Mouse (Mus musculus) CD8-positive naive resting alpha-beta T cell, adult 2 months (primary cell): Measurements from ENCODE around the gene Acap2.

Source experiments
- DNase-seq, 2 experiments: peaks; one replicate each; pipeline ENCODE4 v3.0.0; 2022; ENCODE audit warnings: low read depth in 2 of 2, low spot score in 2 of 2

Gene Acap2

GRCm38 (mm10) chr16:31169596-31169995 lies 31.4 kb downstream of the Acap2 start:
- no peak for DNase-seq

GRCm38 (mm10) chr16:31167934-31168333 lies 33.1 kb downstream of the Acap2 start:
- DNase-seq: no peak

- DNase-seq: no peak
Measured at GRCm38 (mm10) chr16:31167017-31167887, 33.8 kb downstream of the Acap2 start.

- no peak for DNase-seq
Measured at GRCm38 (mm10) chr16:31165907-31166306, 35.1 kb downstream of the Acap2 start.

GRCm38 (mm10) chr16:31165467-31165866 lies 35.6 kb downstream of the Acap2 start:
- DNase-seq: no peak

- no peak for DNase-seq
Measured at GRCm38 (mm10) chr16:31164125-31164524, 36.9 kb downstream of the Acap2 start.

- DNase-seq: no peak
Measured at GRCm38 (mm10) chr16:31160486-31160885, 40.6 kb downstream of the Acap2 start.

GRCm38 (mm10) chr16:31159491-31159890 lies 41.6 kb downstream of the Acap2 start:
- DNase-seq: no peak

GRCm38 (mm10) chr16:31149841-31150240 lies 51.2 kb downstream of the Acap2 start:
- no peak for DNase-seq

GRCm38 (mm10) chr16:31148891-31149290 lies 52.2 kb downstream of the Acap2 start:
- no peak for DNase-seq

- DNase-seq: no peak
Measured at GRCm38 (mm10) chr16:31147766-31148165, 53.3 kb downstream of the Acap2 start.

- DNase-seq: no peak
Measured at GRCm38 (mm10) chr16:31141916-31142315, 59.1 kb downstream of the Acap2 start.

- DNase-seq: no peak
Measured at GRCm38 (mm10) chr16:31136616-31137253, 64.3 kb downstream of the Acap2 start.

GRCm38 (mm10) chr16:31135519-31135918 lies 65.5 kb downstream of the Acap2 start:
- no peak for DNase-seq

- no peak for DNase-seq
Measured at GRCm38 (mm10) chr16:31131531-31131930, 69.5 kb downstream of the Acap2 start.

GRCm38 (mm10) chr16:31128116-31128515 lies 72.9 kb downstream of the Acap2 start:
- no peak for DNase-seq

GRCm38 (mm10) chr16:31124991-31125390 lies 76.1 kb downstream of the Acap2 start:
- DNase-seq: no peak

- DNase-seq: no peak
Measured at GRCm38 (mm10) chr16:31121612-31122011, 79.4 kb downstream of the Acap2 start.

GRCm38 (mm10) chr16:31113596-31113995 lies 87.4 kb downstream of the Acap2 start:
- DNase-seq: no peak

GRCm38 (mm10) chr16:31101352-31101751 lies 99.7 kb downstream of the Acap2 start:
- no peak for DNase-seq

- DNase-seq: no peak
Measured at GRCm38 (mm10) chr16:31099906-31100305, 101.1 kb downstream of the Acap2 start.

- DNase-seq: no peak
Measured at GRCm38 (mm10) chr16:31094036-31094435, 107.0 kb downstream of the Acap2 start.
